Mouse (Mus musculus) embryonic facial prominence, embryonic 13.5 days (tissue): ENCODE results near the gene Gprc5c. TPM values are rescaled to one million over a fixed set of nuclear protein-coding genes. Genes with fewer than 3 reads are reported as not detected.

Experiments
- ATAC-seq: fragments of 200-750 bp; cut with Nextera tagmentation; 2 replicates; pipeline ENCODE4 v1.8.0; 2017; ENCODE audit warnings: low read depth; ENCODE audit not compliant: insufficient number of reproducible peaks, insufficient read depth, low FRiP score, low TSS enrichment
- H3K27ac ChIP-seq: fragments of 300-500 bp; sonication (generic); 2 replicates; pipeline ENCODE4 v1.5.1; 2015; ENCODE audit warnings: moderate library complexity, mild to moderate bottlenecking, inconsistent platforms
- H3K27me3 ChIP-seq: fragments of 300-500 bp; sonication (generic); 2 replicates; pipeline ENCODE4 v1.6.1; 2015; ENCODE audit warnings: mild to moderate bottlenecking, inconsistent platforms
- H3K36me3 ChIP-seq: fragments of 300-500 bp; sonication (generic); 2 replicates; pipeline ENCODE4 v1.6.1; 2015; ENCODE audit warnings: mild to moderate bottlenecking, inconsistent platforms
- H3K4me1 ChIP-seq: fragments of 300-500 bp; sonication (generic); 2 replicates; pipeline ENCODE4 v1.6.1; 2015; ENCODE audit warnings: inconsistent platforms
- H3K4me2 ChIP-seq: fragments of 300-500 bp; sonication (generic); 2 replicates; pipeline ENCODE4 v1.6.1; 2015; ENCODE audit warnings: moderate library complexity, mild to moderate bottlenecking, inconsistent platforms
- H3K4me3 ChIP-seq: fragments of 300-500 bp; sonication (generic); 2 replicates; pipeline ENCODE4 v1.5.1; 2015; ENCODE audit warnings: mild to moderate bottlenecking, inconsistent platforms
- H3K9ac ChIP-seq: fragments of 300-500 bp; sonication (generic); 2 replicates; pipeline ENCODE4 v1.6.1; 2015; ENCODE audit warnings: mild to moderate bottlenecking, inconsistent platforms
- H3K9me3 ChIP-seq: fragments of 300-500 bp; sonication (generic); 2 replicates; pipeline ENCODE4 v1.6.1; 2016; ENCODE audit warnings: inconsistent platforms
- WGBS: fragments of 180-500 bp; shearing (Covaris S2); methylation state at CpG from one replicate; pipeline ENCODE4 v1.1.7; 2015; ENCODE audit warnings: mixed read lengths; 5-methylcytosine and 5-hydroxymethylcytosine counted together
- polyA plus RNA-seq: library from polyadenylated mRNA; unstranded; fragments of >200 nt; fragmentation: Nextera tagmentation; extraction: Ambion mirVana; gene quantifications from 2 replicates; pipeline ENCODE4 v1.2.1, GENCODE M21; 2015

Gprc5c gene
- polyA plus RNA-seq, 1 experiment from 2014 or later: 44.8 TPM

GRCm38 (mm10) chr11:114818185-114818584 is 32.8 kb upstream of the Gprc5c start:
- no peaks in the 10 kb centered on the region for H3K36me3 ChIP-seq
- H3K9me3 ChIP-seq: no peaks in the 10 kb centered on the region
- no peak overlapping the region for H3K4me3 ChIP-seq
- H3K9ac ChIP-seq: no peak overlapping the region
- ATAC-seq: no peak
- no peaks in the 10 kb centered on the region for H3K27me3 ChIP-seq
- no peak overlapping the region for H3K27ac ChIP-seq
- WGBS: 94% methylated on average over 7 of the region's 7 CpGs
- H3K4me1 ChIP-seq: peaks cover 30% of the 10 kb centered on the region
- no peak overlapping the region for H3K4me2 ChIP-seq

GRCm38 (mm10) chr11:114819110-114819509 is 31.8 kb upstream of the Gprc5c start:
- 25% methylated on average over 2 of the region's 2 CpGs for WGBS
- H3K4me2 ChIP-seq: no peak overlapping the region
- H3K27me3 ChIP-seq: no peaks in the 10 kb centered on the region
- H3K9ac ChIP-seq: no peak overlapping the region
- H3K36me3 ChIP-seq: no peaks in the 10 kb centered on the region
- H3K4me3 ChIP-seq: no peak overlapping the region
- H3K4me1 ChIP-seq: peaks cover 38% of the 10 kb centered on the region
- H3K9me3 ChIP-seq: no peaks in the 10 kb centered on the region
- H3K27ac ChIP-seq: no peak overlapping the region
- ATAC-seq: no peak

- no peak overlapping the region for H3K27ac ChIP-seq
- H3K4me1 ChIP-seq: peaks cover 38% of the 10 kb centered on the region
Observed at GRCm38 (mm10) chr11:114820444-114820843, 30.5 kb upstream of the Gprc5c start.

GRCm38 (mm10) chr11:114821325-114821724 is 29.6 kb upstream of the Gprc5c start:
- Histone ChIP-seq H3K4me3 (no peak overlapping the region), H3K9me3 (no peaks in the 10 kb centered on the region), H3K36me3 (no peaks in the 10 kb centered on the region), H3K4me1 (peaks cover 39% of the 10 kb centered on the region), H3K9ac (no peak overlapping the region), H3K27ac (no peak overlapping the region), H3K27me3 (no peaks in the 10 kb centered on the region), H3K4me2 (no peak overlapping the region)
- WGBS: 55% methylated on average over 1 of the region's 1 CpGs
- ATAC-seq: no peak

More at GRCm38 (mm10) chr11:114820444-114820843, 30.5 kb upstream of the Gprc5c start:
- no peak for ATAC-seq
- Histone ChIP-seq H3K4me2 (no peak overlapping the region), H3K9ac (no peak overlapping the region), H3K9me3 (no peaks in the 10 kb centered on the region), H3K27me3 (no peaks in the 10 kb centered on the region), H3K36me3 (no peaks in the 10 kb centered on the region), H3K4me3 (no peak overlapping the region)
- 21% methylated on average over 3 of the region's 3 CpGs for WGBS

GRCm38 (mm10) chr11:114822727-114823126 is 28.2 kb upstream of the Gprc5c start:
- WGBS: 22% methylated on average over 12 of the region's 12 CpGs
- Histone ChIP-seq H3K9ac (0 out of 2 replicates have a peak overlapping the region, but pooled peaks have one; percentile 27), H3K9me3 (no peaks in the 10 kb centered on the region), H3K4me1 (peaks cover 41% of the 10 kb centered on the region), H3K27ac (peak overlapping the region; percentile 78), H3K4me2 (peak overlapping the region; percentile 32), H3K4me3 (no peak overlapping the region), H3K27me3 (no peaks in the 10 kb centered on the region), H3K36me3 (no peaks in the 10 kb centered on the region)
- ATAC-seq: peak; percentile 67

GRCm38 (mm10) chr11:114823199-114823725 is 27.7 kb upstream of the Gprc5c start:
- H3K27me3 ChIP-seq: no peaks in the 10 kb centered on the region
- H3K9me3 ChIP-seq: no peaks in the 10 kb centered on the region
- peaks cover 41% of the 10 kb centered on the region for H3K4me1 ChIP-seq
- H3K4me2 ChIP-seq: peak overlapping the region; percentile 32
- WGBS: 2% methylated on average over 11 of the region's 11 CpGs
- peak; percentile 38; the same call in 1 of the 2 replicates for ATAC-seq
- H3K9ac ChIP-seq: 0 out of 2 replicates have a peak overlapping the region, but pooled peaks have one; percentile 11
- H3K36me3 ChIP-seq: no peaks in the 10 kb centered on the region
- no peak overlapping the region for H3K4me3 ChIP-seq
- H3K27ac ChIP-seq: peak overlapping the region; percentile 78

GRCm38 (mm10) chr11:114826686-114827085 is 24.3 kb upstream of the Gprc5c start:
- H3K4me1 ChIP-seq: peaks cover 40% of the 10 kb centered on the region

GRCm38 (mm10) chr11:114829499-114830432 is 21.2 kb upstream of the Gprc5c start:
- ATAC-seq: peak; percentile 81
- no peaks in the 10 kb centered on the region for H3K27me3 ChIP-seq
- peak overlapping the region; percentile 61 for H3K4me2 ChIP-seq
- peaks cover 22% of the 10 kb centered on the region for H3K4me1 ChIP-seq
- H3K27ac ChIP-seq: peak overlapping the region; percentile 90
- no peaks in the 10 kb centered on the region for H3K9me3 ChIP-seq
- H3K36me3 ChIP-seq: no peaks in the 10 kb centered on the region
- peak overlapping the region; percentile 66 for H3K9ac ChIP-seq
- WGBS: 6% methylated on average over 24 of the region's 24 CpGs
- peak overlapping the region; percentile 29 for H3K4me3 ChIP-seq

More at GRCm38 (mm10) chr11:114826686-114827085, 24.3 kb upstream of the Gprc5c start:
- ATAC-seq: no peak
- H3K4me3 ChIP-seq: no peak overlapping the region
- H3K4me2 ChIP-seq: no peak overlapping the region
- H3K27me3 ChIP-seq: no peaks in the 10 kb centered on the region
- WGBS: 46% methylated on average over 5 of the region's 5 CpGs
- H3K27ac ChIP-seq: 0 out of 2 replicates have a peak overlapping the region, but pooled peaks have one; percentile 49
- no peaks in the 10 kb centered on the region for H3K9me3 ChIP-seq
- no peak overlapping the region for H3K9ac ChIP-seq
- H3K36me3 ChIP-seq: no peaks in the 10 kb centered on the region

- Histone ChIP-seq H3K4me3 (peak overlapping the region; percentile 29), H3K27me3 (no peaks in the 10 kb centered on the region), H3K4me2 (peak overlapping the region; percentile 61), H3K9ac (peak overlapping the region; percentile 66), H3K9me3 (no peaks in the 10 kb centered on the region), H3K27ac (peak overlapping the region; percentile 90), H3K4me1 (peaks cover 22% of the 10 kb centered on the region), H3K36me3 (no peaks in the 10 kb centered on the region)
- WGBS: 13% methylated on average over 8 of the region's 8 CpGs
- no peak for ATAC-seq
Observed at GRCm38 (mm10) chr11:114830433-114830773, 20.5 kb upstream of the Gprc5c start.

- Histone ChIP-seq H3K4me1 (peaks cover 22% of the 10 kb centered on the region), H3K9me3 (no peaks in the 10 kb centered on the region), H3K4me2 (no peak overlapping the region)
Observed at GRCm38 (mm10) chr11:114833166-114833565, 17.8 kb upstream of the Gprc5c start.

GRCm38 (mm10) chr11:114843818-114844463 is 7.0 kb upstream of the Gprc5c start:
- H3K9me3 ChIP-seq: peaks cover 4% of the 10 kb centered on the region; the same call in 1 of the 2 replicates
- H3K4me1 ChIP-seq: peaks cover 18% of the 10 kb centered on the region
- ATAC-seq: peak; percentile 38; the same call in 1 of the 2 replicates
- peak overlapping the region; percentile 23 for H3K4me2 ChIP-seq
- no peaks in the 10 kb centered on the region for H3K27me3 ChIP-seq
- WGBS: 6% methylated on average over 8 of the region's 8 CpGs
- H3K9ac ChIP-seq: peak overlapping the region; percentile 59
- no peaks in the 10 kb centered on the region for H3K36me3 ChIP-seq
- peak overlapping the region; percentile 69 for H3K27ac ChIP-seq
- no peak overlapping the region for H3K4me3 ChIP-seq

More at GRCm38 (mm10) chr11:114833166-114833565, 17.8 kb upstream of the Gprc5c start:
- 58% methylated on average over 5 of the region's 5 CpGs for WGBS
- ATAC-seq: no peak
- Histone ChIP-seq H3K36me3 (no peaks in the 10 kb centered on the region), H3K27ac (no peak overlapping the region), H3K4me3 (no peak overlapping the region), H3K27me3 (no peaks in the 10 kb centered on the region), H3K9ac (no peak overlapping the region)
